Mouse (Mus musculus): ENCODE results near the gene Pigm. TPM values are rescaled to one million over a fixed set of nuclear protein-coding genes. Genes with fewer than 3 reads are reported as not detected.

Gene Pigm
- polyA plus RNA-seq, 1 experiment from 2014 or later = 7.8 TPM

- Histone ChIP-seq H3K4me2 (replicated peaks; ENCODE audit: low read depth, low read length) (no peak overlapping the region), H3K9me3 (ENCODE audit: low read length) (no peaks in the 10 kb centered on the region), H3K36me3 (ENCODE audit: insufficient read depth, low read length) (no peaks in the 10 kb centered on the region), H3K27ac (ENCODE audit: low read length) (no peak overlapping the region), H3K27me3 (ENCODE audit: insufficient read depth, low read length) (no peaks in the 10 kb centered on the region), H3K4me1 (ENCODE audit: insufficient read depth, low read length) (peaks cover 2% of the 10 kb centered on the region; the same call in 1 of the 2 replicates), H3K4me3 (ENCODE audit: low read length) (no peak overlapping the region), H3K9ac (replicated peaks; ENCODE audit: low read length) (no peak overlapping the region)
- no peak; the same call in 1 of the 2 replicates for ATAC-seq (ENCODE audit: low FRiP score, low TSS enrichment)
- WGBS = 56% methylated on average over 1 of the region's 1 CpGs
These were observed 47.0 kb downstream of the Pigm start for GRCm38 (mm10) chr1:172423393-172423792.

- no peak for ATAC-seq (ENCODE audit: low FRiP score, low TSS enrichment)
- no peaks in the 10 kb centered on the region for H3K36me3 ChIP-seq (ENCODE audit: insufficient read depth, low read length)
- no peak overlapping the region for H3K9ac ChIP-seq (replicated peaks; ENCODE audit: low read length)
- no peak overlapping the region for H3K4me2 ChIP-seq (replicated peaks; ENCODE audit: low read depth, low read length)
- H3K27ac ChIP-seq (ENCODE audit: low read length) = no peak overlapping the region
- WGBS = 73% methylated on average over 1 of the region's 1 CpGs
- no peak overlapping the region for H3K4me3 ChIP-seq (ENCODE audit: low read length)
- H3K4me1 ChIP-seq (ENCODE audit: insufficient read depth, low read length) = peaks cover 9% of the 10 kb centered on the region
- H3K9me3 ChIP-seq (ENCODE audit: low read length) = no peaks in the 10 kb centered on the region
- no peaks in the 10 kb centered on the region for H3K27me3 ChIP-seq (ENCODE audit: insufficient read depth, low read length)
These were observed 50.1 kb downstream of the Pigm start for GRCm38 (mm10) chr1:172426419-172426818.

- Histone ChIP-seq H3K27ac (ENCODE audit: low read length) (no peak overlapping the region), H3K9me3 (ENCODE audit: low read length) (no peaks in the 10 kb centered on the region), H3K27me3 (ENCODE audit: insufficient read depth, low read length) (no peaks in the 10 kb centered on the region), H3K36me3 (ENCODE audit: insufficient read depth, low read length) (no peaks in the 10 kb centered on the region), H3K4me3 (ENCODE audit: low read length) (no peak overlapping the region), H3K4me1 (ENCODE audit: insufficient read depth, low read length) (peaks cover 16% of the 10 kb centered on the region), H3K9ac (replicated peaks; ENCODE audit: low read length) (no peak overlapping the region), H3K4me2 (replicated peaks; ENCODE audit: low read depth, low read length) (no peak overlapping the region)
- no peak for ATAC-seq (ENCODE audit: low FRiP score, low TSS enrichment)
- 91% methylated on average over 3 of the region's 3 CpGs for WGBS
These were observed 51.5 kb downstream of the Pigm start for GRCm38 (mm10) chr1:172427841-172428240.

- peaks cover 17% of the 10 kb centered on the region for H3K4me1 ChIP-seq (ENCODE audit: insufficient read depth, low read length)
- no peaks in the 10 kb centered on the region for H3K27me3 ChIP-seq (ENCODE audit: insufficient read depth, low read length)
- no peaks in the 10 kb centered on the region for H3K36me3 ChIP-seq (ENCODE audit: insufficient read depth, low read length)
- no peak overlapping the region for H3K9ac ChIP-seq (replicated peaks; ENCODE audit: low read length)
- no peak overlapping the region for H3K27ac ChIP-seq (ENCODE audit: low read length)
- no peak overlapping the region for H3K4me2 ChIP-seq (replicated peaks; ENCODE audit: low read depth, low read length)
- peak; percentile 19; the same call in 1 of the 2 replicates for ATAC-seq (ENCODE audit: low FRiP score, low TSS enrichment)
- H3K4me3 ChIP-seq (ENCODE audit: low read length) = no peak overlapping the region
- 54% methylated on average over 1 of the region's 1 CpGs for WGBS
- H3K9me3 ChIP-seq (ENCODE audit: low read length) = no peaks in the 10 kb centered on the region
These were observed 52.3 kb downstream of the Pigm start for GRCm38 (mm10) chr1:172428614-172429013.

- no peak for ATAC-seq (ENCODE audit: low FRiP score, low TSS enrichment)
- H3K27me3 ChIP-seq (ENCODE audit: insufficient read depth, low read length) = no peaks in the 10 kb centered on the region
- H3K27ac ChIP-seq (ENCODE audit: low read length) = peak overlapping the region; percentile 83; the same call in 1 of the 2 replicates
- no peak overlapping the region for H3K4me2 ChIP-seq (replicated peaks; ENCODE audit: low read depth, low read length)
- 54% methylated on average over 9 of the region's 9 CpGs for WGBS
- peaks cover 27% of the 10 kb centered on the region for H3K4me1 ChIP-seq (ENCODE audit: insufficient read depth, low read length)
- H3K36me3 ChIP-seq (ENCODE audit: insufficient read depth, low read length) = no peaks in the 10 kb centered on the region
- no peak overlapping the region for H3K4me3 ChIP-seq (ENCODE audit: low read length)
- no peak overlapping the region for H3K9ac ChIP-seq (replicated peaks; ENCODE audit: low read length)
- H3K9me3 ChIP-seq (ENCODE audit: low read length) = no peaks in the 10 kb centered on the region
These were observed 54.4 kb downstream of the Pigm start for GRCm38 (mm10) chr1:172430731-172431220.

GRCm38 (mm10) chr1:172431836-172432586 lies 55.7 kb downstream of the Pigm start:
- H3K9me3 ChIP-seq (ENCODE audit: low read length) = no peaks in the 10 kb centered on the region
- no peak overlapping the region for H3K4me3 ChIP-seq (ENCODE audit: low read length)
- H3K27ac ChIP-seq (ENCODE audit: low read length) = peak overlapping the region; percentile 83
- WGBS = 22% methylated on average over 4 of the region's 4 CpGs
- H3K36me3 ChIP-seq (ENCODE audit: insufficient read depth, low read length) = no peaks in the 10 kb centered on the region
- H3K9ac ChIP-seq (replicated peaks; ENCODE audit: low read length) = no peak overlapping the region
- peaks cover 34% of the 10 kb centered on the region for H3K4me1 ChIP-seq (ENCODE audit: insufficient read depth, low read length)
- ATAC-seq (ENCODE audit: low FRiP score, low TSS enrichment) = peak; percentile 76
- H3K4me2 ChIP-seq (replicated peaks; ENCODE audit: low read depth, low read length) = no peak overlapping the region
- no peaks in the 10 kb centered on the region for H3K27me3 ChIP-seq (ENCODE audit: insufficient read depth, low read length)

GRCm38 (mm10) chr1:172432587-172432955 lies 56.2 kb downstream of the Pigm start:
- no peak overlapping the region for H3K4me3 ChIP-seq (ENCODE audit: low read length)
- H3K9ac ChIP-seq (replicated peaks; ENCODE audit: low read length) = no peak overlapping the region
- WGBS = 40% methylated on average over 3 of the region's 3 CpGs
- no peaks in the 10 kb centered on the region for H3K27me3 ChIP-seq (ENCODE audit: insufficient read depth, low read length)
- peaks cover 35% of the 10 kb centered on the region for H3K4me1 ChIP-seq (ENCODE audit: insufficient read depth, low read length)
- H3K9me3 ChIP-seq (ENCODE audit: low read length) = no peaks in the 10 kb centered on the region
- H3K27ac ChIP-seq (ENCODE audit: low read length) = peak overlapping the region; percentile 83
- no peak overlapping the region for H3K4me2 ChIP-seq (replicated peaks; ENCODE audit: low read depth, low read length)
- ATAC-seq (ENCODE audit: low FRiP score, low TSS enrichment) = no peak
- H3K36me3 ChIP-seq (ENCODE audit: insufficient read depth, low read length) = no peaks in the 10 kb centered on the region

GRCm38 (mm10) chr1:172433012-172433850 lies 56.9 kb downstream of the Pigm start:
- WGBS = 63% methylated on average over 20 of the region's 20 CpGs
- Histone ChIP-seq H3K27ac (ENCODE audit: low read length) (peak overlapping the region; percentile 83), H3K36me3 (ENCODE audit: insufficient read depth, low read length) (no peaks in the 10 kb centered on the region)

More at GRCm38 (mm10) chr1:172433012-172433850, 56.9 kb downstream of the Pigm start:
- no peak overlapping the region for H3K9ac ChIP-seq (replicated peaks; ENCODE audit: low read length)
- no peaks in the 10 kb centered on the region for H3K27me3 ChIP-seq (ENCODE audit: insufficient read depth, low read length)
- peaks cover 35% of the 10 kb centered on the region for H3K4me1 ChIP-seq (ENCODE audit: insufficient read depth, low read length)
- no peak overlapping the region for H3K4me3 ChIP-seq (ENCODE audit: low read length)
- no peak overlapping the region for H3K4me2 ChIP-seq (replicated peaks; ENCODE audit: low read depth, low read length)
- H3K9me3 ChIP-seq (ENCODE audit: low read length) = no peaks in the 10 kb centered on the region
- ATAC-seq (ENCODE audit: low FRiP score, low TSS enrichment) = no peak

Data from kidney, embryonic 16.5 days (tissue).